Mouse (Mus musculus) splenic B cell, adult 2 months (primary cell): ENCODE measurements around the gene Srsf4.

ENCODE experiments used
- DNase-seq: peaks from one replicate; pipeline ENCODE4 v3.0.0-alpha.2; 2011; ENCODE audit warnings: low read depth, low spot score
- H3K27me3 ChIP-seq: 2 replicates; pipeline ENCODE4 v1.6.1; 2012; ENCODE audit warnings: mild to moderate bottlenecking, low read length, moderate library complexity, mixed read lengths; ENCODE audit not compliant: control insufficient read depth, poor library complexity, insufficient read depth, severe bottlenecking
- H3K36me3 ChIP-seq: 2 replicates; pipeline ENCODE4 v1.6.1; 2012; ENCODE audit warnings: mild to moderate bottlenecking, low read length, moderate library complexity, mixed read lengths; ENCODE audit not compliant: control insufficient read depth, poor library complexity, insufficient read depth, severe bottlenecking

The Srsf4 gene

GRCm38 (mm10) chr4:131890692-131891091, 17.3 kb downstream of the Srsf4 start:
- Histone ChIP-seq H3K27me3 (no peaks in the 10 kb centered on the region), H3K36me3 (peaks cover 13% of the 10 kb centered on the region; the same call in 1 of the 2 replicates)
- DNase-seq = no peak

GRCm38 (mm10) chr4:131897109-131897508, 23.7 kb downstream of the Srsf4 start:
- no peak for DNase-seq
- Histone ChIP-seq H3K36me3 (peaks cover 24% of the 10 kb centered on the region), H3K27me3 (no peaks in the 10 kb centered on the region)

- no peak for DNase-seq
- H3K27me3 ChIP-seq = no peaks in the 10 kb centered on the region
- peaks cover 19% of the 10 kb centered on the region for H3K36me3 ChIP-seq
Observed at GRCm38 (mm10) chr4:131897787-131898186, 24.4 kb downstream of the Srsf4 start.

GRCm38 (mm10) chr4:131898503-131899179, 25.2 kb downstream of the Srsf4 start:
- no peak for DNase-seq
- H3K36me3 ChIP-seq = peaks cover 13% of the 10 kb centered on the region

GRCm38 (mm10) chr4:131899180-131899554, 25.8 kb downstream of the Srsf4 start:
- DNase-seq = no peak
- H3K36me3 ChIP-seq = peaks cover 13% of the 10 kb centered on the region
- H3K27me3 ChIP-seq = no peaks in the 10 kb centered on the region

More at GRCm38 (mm10) chr4:131898503-131899179, 25.2 kb downstream of the Srsf4 start:
- no peaks in the 10 kb centered on the region for H3K27me3 ChIP-seq

GRCm38 (mm10) chr4:131901090-131901489, 27.7 kb downstream of the Srsf4 start:
- no peaks in the 10 kb centered on the region for H3K27me3 ChIP-seq
- no peak for DNase-seq
- H3K36me3 ChIP-seq = peaks cover 13% of the 10 kb centered on the region

- Histone ChIP-seq H3K36me3 (peaks cover 7% of the 10 kb centered on the region; the same call in 1 of the 2 replicates), H3K27me3 (no peaks in the 10 kb centered on the region)
- DNase-seq = peak; percentile 47
Observed at GRCm38 (mm10) chr4:131904478-131904877, 31.1 kb downstream of the Srsf4 start.

- DNase-seq = no peak
- Histone ChIP-seq H3K36me3 (peaks cover 3% of the 10 kb centered on the region; the same call in 1 of the 2 replicates), H3K27me3 (no peaks in the 10 kb centered on the region)
Observed at GRCm38 (mm10) chr4:131906423-131906822, 33.0 kb downstream of the Srsf4 start.

GRCm38 (mm10) chr4:131907912-131908311, 34.5 kb downstream of the Srsf4 start:
- Histone ChIP-seq H3K36me3 (no peaks in the 10 kb centered on the region), H3K27me3 (no peaks in the 10 kb centered on the region)
- peak; percentile 45 for DNase-seq

- DNase-seq = peak; percentile 53
- Histone ChIP-seq H3K27me3 (no peaks in the 10 kb centered on the region), H3K36me3 (no peaks in the 10 kb centered on the region)
Observed at GRCm38 (mm10) chr4:131910237-131910994, 37.0 kb downstream of the Srsf4 start.

GRCm38 (mm10) chr4:131911521-131911920, 38.1 kb downstream of the Srsf4 start:
- no peak for DNase-seq
- no peaks in the 10 kb centered on the region for H3K36me3 ChIP-seq
- no peaks in the 10 kb centered on the region for H3K27me3 ChIP-seq

GRCm38 (mm10) chr4:131913526-131913925, 40.1 kb downstream of the Srsf4 start:
- no peaks in the 10 kb centered on the region for H3K36me3 ChIP-seq
- no peak for DNase-seq
- H3K27me3 ChIP-seq = no peaks in the 10 kb centered on the region

- DNase-seq = no peak
- H3K27me3 ChIP-seq = no peaks in the 10 kb centered on the region
- H3K36me3 ChIP-seq = no peaks in the 10 kb centered on the region
Observed at GRCm38 (mm10) chr4:131914046-131914643, 40.7 kb downstream of the Srsf4 start.

- no peak for DNase-seq
- Histone ChIP-seq H3K27me3 (no peaks in the 10 kb centered on the region), H3K36me3 (no peaks in the 10 kb centered on the region)
Observed at GRCm38 (mm10) chr4:131914891-131915469, 41.6 kb downstream of the Srsf4 start.
